Mouse (Mus musculus): ENCODE data around the gene Ptcd3.
"Not testable (repeated sequence)": the region's sequence is repeated elsewhere in the genome, so short reads cannot be mapped to it uniquely, and the experiment has no call there.

Gene Ptcd3

GRCm38 (mm10) chr6:71908481-71909381, at the start of gene Ptcd3, which contains the start of gene Polr1a:
Gene Ptcd3, minus strand, starts transcription at chr6:71908750.
Gene Polr1a, plus strand, starts transcription at chr6:71909053.
- DNase-seq (ENCODE audit: extremely low read depth, low read depth) = peak; percentile 87

- DNase-seq (ENCODE audit: extremely low read depth, low read depth) = no peak
Observed at GRCm38 (mm10) chr6:71951192-71951591, 42.6 kb upstream of the Ptcd3 start.

GRCm38 (mm10) chr6:71950592-71950991, 42.0 kb upstream of the Ptcd3 start:
- no peak for DNase-seq (ENCODE audit: extremely low read depth, low read depth)

GRCm38 (mm10) chr6:71949721-71950120, 41.2 kb upstream of the Ptcd3 start:
- DNase-seq (ENCODE audit: extremely low read depth, low read depth) = no peak

- DNase-seq (ENCODE audit: extremely low read depth, low read depth) = no peak
Observed at GRCm38 (mm10) chr6:71946121-71946520, 37.6 kb upstream of the Ptcd3 start.

- DNase-seq (ENCODE audit: extremely low read depth, low read depth) = no peak
Observed at GRCm38 (mm10) chr6:71945101-71945500, 36.6 kb upstream of the Ptcd3 start.

GRCm38 (mm10) chr6:71940912-71941311, 32.4 kb upstream of the Ptcd3 start:
- DNase-seq (ENCODE audit: extremely low read depth, low read depth) = no peak

- no peak for DNase-seq (ENCODE audit: extremely low read depth, low read depth)
Observed at GRCm38 (mm10) chr6:71935737-71936136, 27.2 kb upstream of the Ptcd3 start.

- DNase-seq (ENCODE audit: extremely low read depth, low read depth) = no peak
Observed at GRCm38 (mm10) chr6:71934081-71934556, 25.6 kb upstream of the Ptcd3 start.

GRCm38 (mm10) chr6:71932347-71932746, 23.8 kb upstream of the Ptcd3 start:
- no peak for DNase-seq (ENCODE audit: extremely low read depth, low read depth)

GRCm38 (mm10) chr6:71930830-71931437, 22.4 kb upstream of the Ptcd3 start:
- no peak for DNase-seq (ENCODE audit: extremely low read depth, low read depth)

GRCm38 (mm10) chr6:71930053-71930452, 21.5 kb upstream of the Ptcd3 start:
- no peak for DNase-seq (ENCODE audit: extremely low read depth, low read depth)

- no peak for DNase-seq (ENCODE audit: extremely low read depth, low read depth)
Observed at GRCm38 (mm10) chr6:71927911-71928310, 19.4 kb upstream of the Ptcd3 start.

- DNase-seq (ENCODE audit: extremely low read depth, low read depth) = not testable (repeated sequence)
Observed at GRCm38 (mm10) chr6:71925233-71925632, 16.7 kb upstream of the Ptcd3 start.

GRCm38 (mm10) chr6:71920752-71921151, 12.2 kb upstream of the Ptcd3 start:
- DNase-seq (ENCODE audit: extremely low read depth, low read depth) = no peak

- DNase-seq (ENCODE audit: extremely low read depth, low read depth) = no peak
Observed at GRCm38 (mm10) chr6:71911686-71912450, 3.3 kb upstream of the Ptcd3 start.

- peak; percentile 40 for DNase-seq (ENCODE audit: extremely low read depth, low read depth)
Observed at GRCm38 (mm10) chr6:71909840-71910239, 1.3 kb upstream of the Ptcd3 start.

GRCm38 (mm10) chr6:71909384-71909783, 834 bp upstream of the Ptcd3 start:
- no peak for DNase-seq (ENCODE audit: extremely low read depth, low read depth)

GRCm38 (mm10) chr6:71907702-71908235, 781 bp downstream of the Ptcd3 start:
- DNase-seq (ENCODE audit: extremely low read depth, low read depth) = peak; percentile 20

- DNase-seq (ENCODE audit: extremely low read depth, low read depth) = no peak
Observed at GRCm38 (mm10) chr6:71893263-71893662, 15.3 kb downstream of the Ptcd3 start.

Measured in MEL-GATA-1-ER (cell line).